Mouse (Mus musculus) frontal cortex, postnatal 36 days (tissue): ENCODE measurements around the gene Acaa1a.
A peak's percentile ranks its signal among the peaks of the same experiment; 100 is the strongest.

Experiments
- DNase-seq, 2 experiments: peaks; one replicate each; pipeline ENCODE4 v3.0.0; 2022; ENCODE audit warnings: low spot score in 2 of 2

The Acaa1a gene

GRCm38 (mm10) chr9:119339558-119340211, at the start of gene Acaa1a:
TSS of gene Acaa1a (plus strand) at chr9:119339676.
- DNase-seq, result peak; percentile 44 to 50

- no peak for DNase-seq
These were observed 48.7 kb upstream of the Acaa1a start for GRCm38 (mm10) chr9:119290791-119291190.

GRCm38 (mm10) chr9:119297696-119298095, 41.8 kb upstream of the Acaa1a start:
- no peak for DNase-seq

- DNase-seq, result no peak
These were observed 40.9 kb upstream of the Acaa1a start for GRCm38 (mm10) chr9:119298563-119298962.

- DNase-seq, result no peak
These were observed 33.6 kb upstream of the Acaa1a start for GRCm38 (mm10) chr9:119305863-119306262.

GRCm38 (mm10) chr9:119309067-119309466, 30.4 kb upstream of the Acaa1a start:
- no peak for DNase-seq

GRCm38 (mm10) chr9:119313096-119313495, 26.4 kb upstream of the Acaa1a start:
- DNase-seq, result no peak

- no peak for DNase-seq
These were observed 20.6 kb upstream of the Acaa1a start for GRCm38 (mm10) chr9:119318891-119319290.

GRCm38 (mm10) chr9:119320446-119320845, 19.0 kb upstream of the Acaa1a start:
- DNase-seq, result no peak

- DNase-seq, result no peak
These were observed 18.5 kb upstream of the Acaa1a start for GRCm38 (mm10) chr9:119320946-119321345.

- peak in 1 of 2 experiments; percentile 23 for DNase-seq
These were observed 17.9 kb upstream of the Acaa1a start for GRCm38 (mm10) chr9:119321392-119322229.

GRCm38 (mm10) chr9:119322289-119323259, 16.9 kb upstream of the Acaa1a start, which contains the start of gene Oxsr1:
TSS of gene Oxsr1 (minus strand) at chr9:119322427.
- DNase-seq, result peak; percentile 99 to 100

- DNase-seq, result no peak
These were observed 16.2 kb upstream of the Acaa1a start for GRCm38 (mm10) chr9:119323260-119323645.

GRCm38 (mm10) chr9:119324130-119324529, 15.3 kb upstream of the Acaa1a start:
- DNase-seq, result no peak

GRCm38 (mm10) chr9:119328488-119328887, 11.0 kb upstream of the Acaa1a start:
- no peak for DNase-seq

- no peak for DNase-seq
These were observed 9.1 kb upstream of the Acaa1a start for GRCm38 (mm10) chr9:119330186-119330963.

- DNase-seq, result peak; percentile 48
These were observed 5.2 kb upstream of the Acaa1a start for GRCm38 (mm10) chr9:119334324-119334723.

- peak; percentile 41 to 55 for DNase-seq
These were observed 4.6 kb upstream of the Acaa1a start for GRCm38 (mm10) chr9:119334834-119335233.

GRCm38 (mm10) chr9:119335571-119335970, 3.9 kb upstream of the Acaa1a start:
- no peak for DNase-seq

GRCm38 (mm10) chr9:119337842-119338241, 1.6 kb upstream of the Acaa1a start:
- DNase-seq, result no peak

GRCm38 (mm10) chr9:119338350-119338749, 1.1 kb upstream of the Acaa1a start:
- DNase-seq, result no peak
